Mouse (Mus musculus) v-Abl transformed pro-B cells (cell line): Measurements from ENCODE around the gene Pik3ca.

Source experiments
- in situ Hi-C, 2 experiments: fragments of 400-800 bp; cut with MboI; formaldehyde crosslinking; loops; one replicate each; pipeline ENCODE4 v1.15.1; 2025; ENCODE audit not compliant: unreplicated experiment in 2 of 2

Gene Pik3ca

GRCm38 (mm10) chr3:32492097-32493090, 94.9 kb downstream of the Pik3ca start, which contains the start of gene Kcnmb3:
Gene Kcnmb3 (minus strand): TSS chr3:32492231.
- in situ Hi-C loops = loop anchor here in 1 of 2 experiments (25.0 kb wide), 1 partner anchor 705 kb away; no protein-coding TSS in a partner anchor

- in situ Hi-C loops = loop anchor here in 1 of 2 experiments (25.0 kb wide), 1 partner anchor 707 kb away; no protein-coding TSS in a partner anchor
Measured at GRCm38 (mm10) chr3:32494387-32495087, 97.1 kb downstream of the Pik3ca start.

GRCm38 (mm10) chr3:32495088-32495770, 97.8 kb downstream of the Pik3ca start:
- in situ Hi-C loops = loop anchor here in 1 of 2 experiments (25.0 kb wide), 1 partner anchor 708 kb away; no protein-coding TSS in a partner anchor

DNA sequence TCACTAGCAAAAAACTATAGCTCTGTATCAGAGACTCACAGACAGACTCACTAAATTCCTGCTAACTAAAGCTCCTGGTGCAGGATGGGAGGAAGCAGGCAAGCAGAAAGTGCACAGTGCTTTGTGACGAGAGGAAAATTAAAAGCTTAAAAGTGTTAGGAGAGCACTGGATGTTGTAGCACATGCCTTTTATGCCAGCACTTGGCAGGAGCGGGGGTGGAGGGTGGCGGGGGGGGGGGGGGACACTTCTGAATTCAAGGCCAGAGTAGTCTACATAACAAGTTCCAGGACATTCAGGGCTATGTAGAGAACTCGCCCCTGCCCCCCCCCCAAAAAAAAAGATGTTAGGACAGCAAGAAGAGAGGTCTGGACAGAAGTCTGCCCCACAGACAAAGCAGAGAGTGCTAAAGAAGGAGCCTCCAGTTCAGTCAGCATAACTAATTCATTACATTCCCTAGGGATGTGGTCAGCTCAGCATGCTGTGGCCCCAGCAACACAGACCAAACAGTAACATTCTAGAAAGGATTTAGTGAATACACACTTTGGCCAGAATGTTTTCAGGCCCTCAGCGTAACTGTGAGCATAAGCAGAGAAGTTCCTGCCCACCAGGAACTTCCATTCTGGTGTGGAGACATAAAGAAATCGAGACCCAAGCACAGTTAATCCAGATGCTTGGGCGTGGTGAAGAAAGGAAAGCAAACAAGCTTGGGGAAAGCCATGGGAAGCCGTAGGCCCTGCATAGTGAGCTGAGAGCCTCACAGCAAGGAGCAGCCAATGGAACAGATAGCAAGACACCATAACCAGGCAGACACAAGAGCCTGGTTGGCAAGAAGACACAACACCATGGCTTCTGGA, 98.6 kb downstream of the Pik3ca start:
- in situ Hi-C loops = loop anchor here in 1 of 2 experiments (25.0 kb wide), 1 partner anchor 709 kb away; no protein-coding TSS in a partner anchor

- in situ Hi-C loops = loop anchor here in 1 of 2 experiments (25.0 kb wide), 1 partner anchor 709 kb away; no protein-coding TSS in a partner anchor
Measured at GRCm38 (mm10) chr3:32496711-32497070, 99.2 kb downstream of the Pik3ca start.

DNA sequence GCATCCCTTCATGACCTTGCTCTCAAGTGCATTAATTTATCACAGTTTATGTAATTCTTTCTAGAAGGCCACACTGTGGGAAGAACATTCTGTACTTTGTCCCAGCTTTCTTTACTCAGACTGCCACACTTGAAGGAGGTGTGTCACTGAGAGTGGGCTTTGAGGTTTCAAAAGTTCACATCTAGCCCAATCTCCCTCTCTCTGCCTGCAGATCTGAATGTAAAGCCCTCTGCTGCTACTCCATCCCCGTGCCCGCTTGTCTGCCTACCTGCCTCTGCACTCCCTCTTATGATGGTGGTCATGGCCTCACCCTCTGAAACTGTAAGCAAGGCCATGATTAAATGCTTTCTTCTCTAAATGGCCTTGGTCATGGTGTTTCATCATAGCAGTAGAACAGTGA, 102.9 kb downstream of the Pik3ca start:
- in situ Hi-C loops = loop anchor here (5.0 to 25.0 kb wide), 8 partner anchors 33 to 1888 kb away; partner anchors contain the start of genes Cldn11 (in 2 of the 2), Mynn (in 1 of the 2) and Ttc14 (in 1 of the 2)

- in situ Hi-C loops = loop anchor here (5.0 to 25.0 kb wide), 8 partner anchors 51 to 1894 kb away; partner anchors contain the start of genes Cldn11 (in 2 of the 2), Mynn (in 1 of the 2) and Ttc14 (in 1 of the 2)
Measured at GRCm38 (mm10) chr3:32505841-32506240, 108.4 kb downstream of the Pik3ca start.

DNA sequence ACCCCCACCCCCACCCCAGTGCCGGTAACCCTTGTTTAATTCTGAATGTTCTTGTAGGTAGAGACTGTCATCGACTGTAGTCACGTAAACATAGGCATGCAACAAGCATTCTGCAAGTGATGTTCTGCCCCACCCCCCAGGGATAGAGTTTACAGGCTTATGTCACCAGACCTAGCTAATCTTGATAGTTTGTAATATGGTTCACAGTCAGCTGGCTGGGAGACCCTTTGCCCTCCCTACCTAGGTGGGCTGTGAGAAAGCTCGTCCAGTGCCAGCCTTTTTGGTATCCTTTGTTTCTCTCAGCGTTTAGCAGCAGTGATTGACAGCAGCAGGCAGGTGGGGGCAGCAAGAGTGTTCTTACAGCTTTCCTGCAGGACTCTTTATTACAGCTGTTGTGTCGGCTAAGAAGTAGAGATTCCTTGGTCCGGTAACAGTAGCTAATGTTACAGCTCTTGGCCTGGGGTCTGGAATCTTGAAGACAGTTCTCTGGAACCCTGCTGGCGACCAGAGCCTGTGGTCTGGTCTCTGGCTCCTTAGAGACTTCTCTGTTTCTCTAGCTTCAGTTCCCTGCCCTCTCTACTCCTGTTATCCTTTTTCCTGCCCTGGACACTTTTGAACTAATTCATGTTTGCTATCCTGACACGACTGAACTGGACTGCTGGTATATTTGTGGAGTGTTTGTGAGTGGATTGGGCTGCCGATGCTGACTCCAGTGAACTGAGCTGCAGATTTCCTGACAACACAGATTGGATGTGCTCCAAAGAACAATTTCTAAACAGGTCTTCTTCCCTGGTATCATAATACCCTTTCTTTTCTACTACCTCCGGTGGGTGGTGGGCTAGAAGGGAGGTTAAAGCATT, 109.1 kb downstream of the Pik3ca start:
- in situ Hi-C loops = loop anchor here (5.0 to 25.0 kb wide), 8 partner anchors 52 to 1894 kb away; partner anchors contain the start of genes Cldn11 (in 2 of the 2), Mynn (in 1 of the 2) and Ttc14 (in 1 of the 2)

DNA sequence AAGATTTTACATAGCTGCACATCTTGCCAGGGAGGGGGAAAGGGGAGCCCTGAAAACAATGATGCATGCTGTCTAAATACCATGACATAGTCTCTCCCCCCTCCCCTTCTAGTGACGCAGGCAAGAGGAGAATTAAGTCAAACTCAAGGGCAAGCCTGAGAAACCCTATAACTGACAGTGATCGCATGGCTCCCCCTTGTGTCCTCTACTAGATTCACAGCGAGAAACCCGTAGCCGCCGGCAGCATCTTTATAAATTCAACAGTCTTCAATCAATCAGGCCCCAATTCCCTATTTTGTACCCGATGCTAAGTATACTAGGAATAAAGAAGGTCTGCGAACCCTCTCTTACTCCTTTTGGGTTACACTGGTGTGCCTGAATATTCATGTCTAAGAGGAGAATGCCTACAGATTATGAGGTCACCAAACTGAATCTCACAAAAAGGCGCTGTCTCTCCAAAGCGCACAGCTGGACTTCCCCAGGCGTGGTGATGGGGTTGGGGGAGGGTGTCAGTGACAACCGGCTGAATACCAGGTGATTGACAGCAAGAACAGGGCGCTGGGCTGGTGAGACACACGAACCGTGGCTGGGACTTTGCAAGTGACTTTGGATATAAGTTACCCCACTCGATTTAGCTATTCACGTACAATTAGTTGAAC, 111.3 kb downstream of the Pik3ca start:
- in situ Hi-C loops = loop anchor here (5.0 to 25.0 kb wide), 8 partner anchors 54 to 1896 kb away; partner anchors contain the start of genes Cldn11 (in 2 of the 2), Mynn (in 1 of the 2) and Ttc14 (in 1 of the 2)

DNA sequence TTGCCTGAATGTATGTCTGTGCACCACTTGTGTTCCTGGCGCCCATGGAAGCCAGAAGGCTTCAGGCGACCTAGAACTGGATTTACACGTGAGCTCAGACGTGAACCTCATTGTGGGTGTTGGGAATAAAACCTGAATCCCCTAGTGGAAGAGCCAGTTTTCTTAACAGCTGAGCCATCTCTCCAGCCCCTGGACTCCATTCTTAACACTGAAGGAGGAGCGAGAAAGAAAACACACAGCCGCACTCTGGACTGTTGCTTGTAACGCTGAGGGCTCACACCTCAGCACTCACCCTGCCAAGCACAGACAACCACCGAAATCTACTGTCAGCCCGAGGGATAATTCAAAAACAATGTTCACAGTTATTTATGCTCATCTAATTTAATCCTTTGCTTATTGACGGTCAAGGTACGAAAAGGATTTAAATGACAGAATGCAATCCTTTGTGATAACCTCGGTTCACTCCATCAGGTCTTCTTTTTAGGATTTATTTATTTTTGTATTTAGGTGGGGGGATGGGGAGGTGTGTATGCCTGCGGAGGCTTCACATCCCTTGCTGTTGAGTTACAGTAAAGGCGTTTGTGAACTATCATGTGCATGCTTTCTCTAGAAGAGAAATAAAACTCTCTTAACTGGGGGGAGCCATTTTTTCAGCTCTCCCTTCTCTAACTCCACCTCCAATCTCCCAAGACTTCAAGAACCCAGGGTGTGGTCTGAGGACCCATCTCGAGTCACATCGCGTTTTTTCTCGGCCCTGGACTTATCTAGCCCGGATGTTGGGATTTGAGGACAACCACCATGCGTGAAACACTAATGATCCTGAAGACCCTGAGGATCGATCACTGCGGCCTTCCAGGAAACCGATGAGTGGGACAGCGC, 112.3 kb downstream of the Pik3ca start, which contains the start of gene Zfp639:
Gene Zfp639 (plus strand): TSS at position 764 of the 879 bp plus-strand sequence.
- in situ Hi-C loops = loop anchor here (5.0 to 25.0 kb wide), 9 partner anchors 55 to 1897 kb away; partner anchors contain the start of genes Cldn11 (in 2 of the 2), Mynn (in 1 of the 2) and Ttc14 (in 1 of the 2)

DNA sequence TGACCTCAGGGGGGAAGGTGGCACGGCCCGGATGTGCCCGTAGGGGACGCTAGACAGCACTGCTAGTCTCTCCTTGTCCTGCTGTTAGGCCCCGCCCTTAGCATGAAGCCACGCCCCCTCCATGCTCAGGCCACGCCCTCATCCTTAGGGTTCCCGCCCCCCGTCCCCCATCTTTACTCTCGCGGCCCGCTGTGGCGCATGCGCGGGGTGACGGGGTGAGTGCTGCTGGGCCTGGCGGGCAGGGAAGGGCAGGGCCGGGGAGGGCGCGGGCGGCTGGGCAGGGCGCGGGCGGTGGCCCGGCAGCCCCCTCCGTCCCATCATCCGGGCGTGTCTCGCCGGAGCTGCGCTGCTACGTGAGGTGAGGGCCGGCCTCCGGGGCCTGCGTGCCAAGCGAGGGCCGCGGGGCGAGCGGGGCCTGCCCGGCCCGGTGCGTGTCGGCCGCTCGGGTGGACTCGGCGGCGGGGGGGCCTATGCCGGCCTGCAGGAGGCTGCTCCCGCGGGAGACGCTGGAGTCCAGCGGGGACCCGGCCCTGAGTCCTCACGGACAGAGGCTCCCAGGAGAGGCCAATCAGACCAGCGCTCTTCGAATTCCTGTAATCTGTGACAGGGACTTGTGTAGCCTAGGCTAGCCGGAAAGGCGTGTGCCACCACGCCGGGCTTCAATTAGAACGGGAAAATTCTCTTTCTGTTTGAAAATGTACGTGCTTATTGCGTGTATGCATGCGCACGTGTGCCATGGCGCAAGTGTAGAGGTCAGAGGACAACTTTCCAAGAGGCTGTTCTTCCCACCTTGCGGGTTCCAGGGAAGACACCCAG, 113.1 kb downstream of the Pik3ca start:
- in situ Hi-C loops = loop anchor here (5.0 to 25.0 kb wide), 4 partner anchors 187 to 1898 kb away; partner anchors contain the start of genes Cldn11 (in 2 of the 2), Mynn (in 1 of the 2) and Ttc14 (in 1 of the 2)

DNA sequence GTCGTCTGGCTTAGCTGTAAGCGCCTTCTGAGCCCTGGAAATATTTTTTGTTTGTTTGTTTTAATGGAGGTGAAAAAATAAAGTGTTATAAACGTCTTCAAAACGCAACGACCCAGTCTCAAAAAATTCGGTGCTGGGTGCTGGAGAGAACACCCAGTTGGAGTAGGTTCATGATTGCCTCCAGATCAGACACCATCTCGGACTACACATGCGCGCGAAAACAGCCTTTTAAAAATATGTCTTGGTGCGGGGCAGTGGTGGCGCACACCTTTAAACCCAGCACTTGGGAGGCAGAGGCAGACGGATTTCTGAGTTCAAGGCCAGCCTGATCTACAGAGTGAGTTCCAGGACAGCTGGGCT, 113.7 kb downstream of the Pik3ca start:
- in situ Hi-C loops = loop anchor here (5.0 to 25.0 kb wide), 4 partner anchors 186 to 1899 kb away; partner anchors contain the start of genes Cldn11 (in 2 of the 2), Mynn (in 1 of the 2) and Ttc14 (in 1 of the 2)

- in situ Hi-C loops = loop anchor here (5.0 to 25.0 kb wide), 4 partner anchors 185 to 1900 kb away; partner anchors contain the start of genes Cldn11 (in 2 of the 2), Mynn (in 1 of the 2) and Ttc14 (in 1 of the 2)
Measured at GRCm38 (mm10) chr3:32512686-32513284, 115.3 kb downstream of the Pik3ca start.

GRCm38 (mm10) chr3:32513528-32513927, 116.1 kb downstream of the Pik3ca start:
- in situ Hi-C loops = loop anchor here (5.0 to 25.0 kb wide), 4 partner anchors 184 to 1901 kb away; partner anchors contain the start of genes Cldn11 (in 2 of the 2), Mynn (in 1 of the 2) and Ttc14 (in 1 of the 2)
